Mouse (Mus musculus) liver, embryonic 16.5 days (tissue): ENCODE measurements around the gene Slc39a11. TPM values are rescaled to one million over a fixed set of nuclear protein-coding genes. Genes with fewer than 3 reads are reported as not detected.
"Not testable (repeated sequence)": the region's sequence is repeated elsewhere in the genome, so short reads cannot be mapped to it uniquely, and the experiment has no call there.

Experiments
- ATAC-seq: fragments of 200-750 bp; cut with Nextera tagmentation; 2 replicates; pipeline ENCODE4 v1.8.0; 2017; ENCODE audit warnings: low read depth, mild to moderate bottlenecking, moderate number of reproducible peaks, moderate library complexity
- H3K27ac ChIP-seq: fragments of 300-500 bp; sonication (generic); 2 replicates; pipeline ENCODE4 v1.5.1; 2014; ENCODE audit warnings: mild to moderate bottlenecking, low read length
- H3K27me3 ChIP-seq: fragments of 300-500 bp; sonication (generic); 2 replicates; pipeline ENCODE4 v1.6.1; 2014; ENCODE audit warnings: low read depth, low read length, mixed read lengths; ENCODE audit not compliant: control insufficient read depth, insufficient read depth
- H3K36me3 ChIP-seq: fragments of 300-500 bp; sonication (generic); 2 replicates; pipeline ENCODE4 v1.6.1; 2014; ENCODE audit warnings: mild to moderate bottlenecking; ENCODE audit not compliant: control insufficient read depth, insufficient read depth
- H3K4me1 ChIP-seq: fragments of 300-500 bp; sonication (generic); 2 replicates; pipeline ENCODE4 v1.6.1; 2014; ENCODE audit warnings: low read depth, low read length, mixed read lengths; ENCODE audit not compliant: control insufficient read depth
- H3K4me2 ChIP-seq: fragments of 300-500 bp; sonication (generic); 2 replicates; pipeline ENCODE4 v1.6.1; 2014; ENCODE audit warnings: low read depth, low read length, mixed read lengths
- H3K4me3 ChIP-seq: fragments of 300-500 bp; sonication (generic); 2 replicates; pipeline ENCODE4 v1.5.1; 2014; ENCODE audit warnings: low read depth, mild to moderate bottlenecking, low read length
- H3K9ac ChIP-seq: fragments of 300-500 bp; sonication (generic); 2 replicates; pipeline ENCODE4 v1.6.1; 2014; ENCODE audit warnings: low read depth, low read length
- H3K9me3 ChIP-seq: fragments of 300-500 bp; sonication (generic); replicated peaks from 2 replicates; pipeline ENCODE4 v1.6.1; 2016; ENCODE audit warnings: low read length; ENCODE audit not compliant: control insufficient read depth
- WGBS: fragments of 180-500 bp; shearing (Covaris S2); extraction: QIAGEN DNeasy Blood & Tissue Kit; methylation state at CpG from one replicate; pipeline ENCODE4 v1.1.7; 2014; ENCODE audit not compliant: insufficient replicate concordance; 5-methylcytosine and 5-hydroxymethylcytosine counted together
- polyA plus RNA-seq: library from polyadenylated mRNA; unstranded; fragments of >200 nt; fragmentation: Nextera tagmentation; extraction: Ambion mirVana; gene quantifications from 2 replicates; pipeline ENCODE4 v1.2.1, GENCODE M21; 2015

Slc39a11 gene
- polyA plus RNA-seq, 1 experiment from 2014 or later: 14.1 TPM

DNA sequence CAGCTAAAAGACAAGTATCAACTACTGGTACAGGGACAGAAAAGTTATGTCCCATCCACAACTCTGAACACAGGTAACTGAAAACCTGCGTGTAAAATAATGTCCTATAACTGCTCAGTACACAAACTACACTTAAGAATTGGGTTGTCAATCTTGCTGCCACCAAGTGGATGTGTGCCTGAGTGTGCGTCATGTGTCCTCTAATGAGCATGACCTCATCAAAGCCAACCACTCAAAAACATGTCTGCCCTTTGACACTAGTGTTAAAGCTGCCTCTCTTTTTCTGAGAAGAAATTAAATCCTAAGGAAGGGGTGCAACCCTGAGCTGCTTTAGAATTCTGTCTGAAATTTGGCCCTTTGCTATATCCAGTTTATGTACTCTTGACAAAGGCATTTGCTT, 14.4 kb upstream of the Slc39a11 start:
- H3K36me3 ChIP-seq: peaks cover 57% of the 10 kb centered on the region
- WGBS: 77% methylated on average over 2 of the region's 2 CpGs
- ATAC-seq: no peak

DNA sequence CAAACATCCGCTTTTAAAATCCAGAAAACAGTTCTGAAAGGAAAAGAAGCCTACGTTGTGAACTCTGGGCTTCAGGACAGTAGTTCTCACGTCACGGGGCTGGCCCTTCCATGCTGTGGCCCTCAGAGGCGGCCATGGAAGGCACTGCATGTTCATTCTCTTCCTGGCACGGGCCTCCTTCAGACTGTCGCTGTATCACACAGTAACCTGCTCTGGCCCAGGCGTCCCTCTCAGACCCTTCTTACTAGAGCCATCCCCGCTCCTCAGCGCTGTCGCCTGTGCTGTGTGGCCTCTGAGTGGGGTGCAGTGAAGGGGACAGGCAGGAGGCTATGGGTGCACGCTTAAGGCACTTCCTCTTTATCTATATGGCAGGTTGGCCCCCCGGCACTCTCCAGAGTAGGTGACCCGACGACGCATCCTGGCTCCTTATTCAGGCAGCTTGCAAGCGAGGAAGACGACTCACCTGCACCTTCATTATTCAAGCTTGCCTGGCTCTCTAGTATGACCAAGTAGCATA, 12.0 kb upstream of the Slc39a11 start:
- ATAC-seq: no peak
- H3K4me2 ChIP-seq: no peak overlapping the region
- H3K27me3 ChIP-seq: no peaks in the 10 kb centered on the region
- no peak overlapping the region for H3K4me3 ChIP-seq
- peaks cover 9% of the 10 kb centered on the region for H3K4me1 ChIP-seq
- WGBS: 82% methylated on average over 18 of the region's 18 CpGs
- peaks cover 69% of the 10 kb centered on the region for H3K36me3 ChIP-seq
- H3K9ac ChIP-seq: no peak overlapping the region
- H3K9me3 ChIP-seq: no peaks in the 10 kb centered on the region
- H3K27ac ChIP-seq: no peak overlapping the region

More for the DNA sequence above, 14.4 kb upstream of the Slc39a11 start:
- Histone ChIP-seq H3K27ac (no peak overlapping the region), H3K9me3 (no peaks in the 10 kb centered on the region), H3K4me3 (no peak overlapping the region), H3K4me2 (no peak overlapping the region), H3K4me1 (peaks cover 33% of the 10 kb centered on the region), H3K9ac (no peak overlapping the region), H3K27me3 (no peaks in the 10 kb centered on the region)

DNA sequence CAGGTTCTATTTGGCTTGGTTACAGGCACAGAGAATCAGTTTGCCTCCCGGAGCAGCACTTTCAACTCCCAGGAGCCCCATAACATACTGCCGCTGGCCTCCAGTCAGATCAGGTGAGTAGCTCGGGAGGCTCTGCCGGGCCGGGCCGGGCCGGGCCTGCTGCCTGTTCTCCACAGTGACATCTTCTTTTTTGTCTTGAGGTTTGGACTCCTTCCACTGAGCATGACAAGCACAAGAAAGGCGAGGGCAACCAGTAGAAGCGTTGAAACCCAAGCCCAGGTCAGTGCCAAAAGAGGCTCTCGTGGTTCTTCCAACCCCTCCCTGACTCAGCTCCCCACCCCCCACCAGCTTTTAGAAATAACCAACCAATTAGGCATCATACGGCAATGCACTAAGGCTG, 11.1 kb upstream of the Slc39a11 start:
- H3K4me1 ChIP-seq: no peaks in the 10 kb centered on the region; the same call in 1 of the 2 replicates
- H3K9me3 ChIP-seq: no peaks in the 10 kb centered on the region
- H3K9ac ChIP-seq: no peak overlapping the region
- no peak overlapping the region for H3K27ac ChIP-seq
- H3K27me3 ChIP-seq: no peaks in the 10 kb centered on the region
- no peak overlapping the region for H3K4me2 ChIP-seq
- 90% methylated on average over 11 of the region's 11 CpGs for WGBS
- no peak for ATAC-seq
- peaks cover 76% of the 10 kb centered on the region for H3K36me3 ChIP-seq
- H3K4me3 ChIP-seq: no peak overlapping the region

DNA sequence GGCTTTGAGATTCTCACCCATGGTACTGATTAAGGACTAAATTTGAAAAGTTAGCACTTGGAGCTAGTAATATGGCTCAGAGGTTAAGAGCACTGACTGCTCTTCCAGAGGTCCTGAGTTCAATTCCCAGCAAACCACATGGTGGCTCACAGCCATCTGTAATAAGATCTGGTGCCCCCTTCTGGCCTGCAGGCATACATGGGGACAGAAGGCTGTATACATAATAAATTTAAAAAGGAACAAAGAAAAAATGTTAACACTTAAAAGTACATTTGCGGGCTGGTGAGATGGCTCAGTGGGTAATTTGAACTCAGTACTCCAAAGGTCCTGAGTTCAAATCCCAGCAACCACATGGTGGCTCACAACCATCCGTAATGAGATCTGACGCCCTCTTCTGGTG, 10.3 kb upstream of the Slc39a11 start:
- H3K9ac ChIP-seq, H3K27ac ChIP-seq, H3K4me1 ChIP-seq, ATAC-seq, H3K27me3 ChIP-seq, H3K4me2 ChIP-seq, H3K9me3 ChIP-seq, H3K4me3 ChIP-seq: not testable (repeated sequence)
- H3K36me3 ChIP-seq: peaks cover 82% of the 10 kb centered on the region
- 95% methylated on average over 3 of the region's 3 CpGs for WGBS

DNA sequence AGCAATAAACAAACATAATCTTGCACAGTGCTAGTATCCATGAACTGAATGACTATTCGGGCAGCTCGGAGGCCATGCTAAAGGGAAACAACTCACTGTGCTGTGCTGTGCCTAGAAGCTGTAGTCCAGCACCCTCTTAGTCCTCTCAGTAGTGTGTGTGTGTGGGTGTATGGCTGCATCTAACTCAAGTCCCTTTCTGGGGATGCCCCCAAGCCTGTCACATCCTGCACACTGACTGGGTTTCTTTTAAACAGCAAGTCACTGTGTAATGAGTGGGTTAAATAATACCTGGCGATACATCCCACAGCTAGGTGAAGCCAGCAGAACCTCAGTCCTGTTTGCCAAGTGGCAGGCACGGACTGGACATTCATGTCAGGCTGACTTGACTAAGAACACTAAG, 8.9 kb upstream of the Slc39a11 start:
- H3K36me3 ChIP-seq: peaks cover 85% of the 10 kb centered on the region
- H3K4me1 ChIP-seq: no peaks in the 10 kb centered on the region
- no peak overlapping the region for H3K4me3 ChIP-seq
- H3K4me2 ChIP-seq: no peak overlapping the region
- WGBS: 82% methylated on average over 4 of the region's 4 CpGs
- ATAC-seq: no peak
- H3K9ac ChIP-seq: no peak overlapping the region
- no peaks in the 10 kb centered on the region for H3K27me3 ChIP-seq
- H3K27ac ChIP-seq: no peak overlapping the region
- H3K9me3 ChIP-seq: no peaks in the 10 kb centered on the region

DNA sequence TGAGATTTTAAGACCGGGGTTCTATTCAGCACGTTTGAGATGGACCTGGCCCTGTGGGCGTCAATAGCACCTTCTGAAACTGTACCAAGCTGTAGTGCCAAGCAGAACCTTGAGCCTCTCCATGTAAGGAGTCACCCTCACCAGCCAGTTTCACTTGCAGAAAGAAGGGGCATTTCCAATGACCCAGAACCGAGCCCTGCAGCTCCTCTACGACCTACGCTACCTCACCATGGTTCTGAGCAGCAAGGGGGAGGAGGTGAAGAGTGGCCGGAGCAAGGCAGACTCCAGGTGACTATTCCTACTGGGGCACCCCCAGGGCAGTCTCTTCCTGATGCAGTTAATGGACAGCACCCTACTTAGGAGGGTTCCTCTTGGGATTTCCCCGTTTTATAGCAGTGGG, 8.4 kb upstream of the Slc39a11 start:
- Histone ChIP-seq H3K4me2 (no peak overlapping the region), H3K4me3 (no peak overlapping the region), H3K9ac (no peak overlapping the region), H3K27me3 (no peaks in the 10 kb centered on the region), H3K4me1 (no peaks in the 10 kb centered on the region), H3K9me3 (no peaks in the 10 kb centered on the region), H3K36me3 (peaks cover 85% of the 10 kb centered on the region), H3K27ac (no peak overlapping the region)
- ATAC-seq: no peak; the same call in 1 of the 2 replicates
- 83% methylated on average over 8 of the region's 8 CpGs for WGBS

DNA sequence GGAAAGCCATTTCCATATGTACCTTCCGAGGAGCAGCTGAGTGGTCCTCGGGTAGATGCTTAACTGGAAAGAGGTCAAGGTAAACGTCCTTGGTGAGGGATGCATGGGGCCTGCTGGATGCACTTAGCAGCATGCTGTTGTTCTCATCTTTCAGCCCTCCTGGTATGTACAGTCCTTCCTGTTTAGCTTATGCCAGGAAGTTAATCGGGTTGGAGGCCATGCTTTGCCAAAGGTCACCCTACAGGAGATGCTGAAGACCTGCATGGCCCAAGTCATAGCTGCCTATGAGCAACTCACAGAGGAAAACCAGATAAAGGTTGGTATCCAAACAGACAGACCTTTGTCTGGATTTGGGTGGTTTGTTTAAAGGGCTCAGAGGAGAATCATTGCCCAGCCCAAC, 7.3 kb upstream of the Slc39a11 start:
- Histone ChIP-seq H3K27ac (no peak overlapping the region), H3K27me3 (no peaks in the 10 kb centered on the region), H3K36me3 (peaks cover 89% of the 10 kb centered on the region), H3K9me3 (no peaks in the 10 kb centered on the region), H3K4me3 (no peak overlapping the region), H3K4me2 (no peak overlapping the region), H3K4me1 (no peaks in the 10 kb centered on the region), H3K9ac (no peak overlapping the region)
- 65% methylated on average over 4 of the region's 4 CpGs for WGBS
- no peak for ATAC-seq

DNA sequence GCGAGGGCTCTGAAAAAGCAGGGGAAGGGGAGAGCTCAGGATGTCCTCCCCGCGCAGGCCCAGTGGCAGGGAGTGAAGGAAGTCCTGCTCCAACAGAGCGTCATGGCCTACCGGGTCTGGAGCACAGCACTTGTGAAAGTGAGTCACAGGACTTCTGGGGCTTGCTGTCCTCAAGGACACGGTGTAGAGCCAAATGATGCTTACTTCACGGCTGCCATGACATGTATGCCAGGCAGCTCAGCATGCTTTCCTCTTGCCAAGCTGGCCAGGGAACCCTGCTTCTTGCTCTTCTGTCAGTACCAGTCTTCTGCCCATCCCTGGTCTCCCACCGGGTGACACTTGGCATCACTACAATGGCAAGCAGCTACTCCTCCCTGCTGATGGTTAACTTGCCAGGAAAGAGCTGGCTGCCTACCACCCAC, 6.6 kb upstream of the Slc39a11 start:
- H3K4me1 ChIP-seq: peaks cover 4% of the 10 kb centered on the region
- 80% methylated on average over 8 of the region's 8 CpGs for WGBS
- no peak for ATAC-seq
- no peaks in the 10 kb centered on the region for H3K27me3 ChIP-seq
- no peak overlapping the region for H3K4me2 ChIP-seq
- no peak overlapping the region for H3K9ac ChIP-seq
- peaks cover 89% of the 10 kb centered on the region for H3K36me3 ChIP-seq
- no peak overlapping the region for H3K27ac ChIP-seq
- no peaks in the 10 kb centered on the region for H3K9me3 ChIP-seq
- H3K4me3 ChIP-seq: no peak overlapping the region

DNA sequence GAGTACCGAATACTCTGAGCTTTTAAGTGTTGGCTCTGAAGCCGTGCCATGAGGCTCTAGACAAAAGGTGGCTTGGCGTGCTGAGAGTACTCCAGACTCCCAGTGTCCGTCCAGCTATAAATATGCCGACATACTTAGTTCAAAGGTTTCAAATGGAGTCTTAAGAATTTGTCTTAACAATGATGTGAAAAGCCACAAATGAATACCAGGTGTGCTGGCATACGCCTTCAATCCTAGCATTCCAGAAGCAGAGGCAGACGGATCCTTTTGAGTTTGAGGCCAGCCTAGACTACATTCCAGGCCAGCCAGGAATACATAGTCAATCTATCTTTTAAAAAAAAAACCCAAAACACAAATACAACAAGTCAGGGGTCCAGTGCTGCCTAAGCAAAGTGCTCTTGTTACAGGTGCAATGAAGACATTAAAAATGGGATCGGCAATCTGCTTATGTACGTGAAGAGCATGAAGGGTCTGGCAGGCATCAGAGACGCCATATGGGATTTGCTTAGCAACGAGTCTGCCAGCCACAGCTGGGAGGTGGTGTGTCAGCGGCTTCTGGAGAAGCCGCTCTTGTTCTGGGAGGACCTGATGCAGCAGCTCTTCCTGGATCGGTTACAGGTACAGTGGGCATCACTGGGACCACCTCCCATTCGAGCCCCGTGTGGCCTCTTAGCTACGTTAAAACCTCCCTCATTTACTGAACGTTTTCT, 4.8 kb upstream of the Slc39a11 start:
- Histone ChIP-seq H3K9ac (no peak overlapping the region), H3K4me1 (peaks cover 19% of the 10 kb centered on the region), H3K4me2 (no peak overlapping the region), H3K27ac (no peak overlapping the region), H3K27me3 (no peaks in the 10 kb centered on the region), H3K4me3 (no peak overlapping the region), H3K9me3 (no peaks in the 10 kb centered on the region), H3K36me3 (peaks cover 78% of the 10 kb centered on the region)
- no peak for ATAC-seq
- WGBS: 87% methylated on average over 18 of the region's 18 CpGs
